Mouse (Mus musculus): ENCODE measurements around the gene Cers3.

DNA sequence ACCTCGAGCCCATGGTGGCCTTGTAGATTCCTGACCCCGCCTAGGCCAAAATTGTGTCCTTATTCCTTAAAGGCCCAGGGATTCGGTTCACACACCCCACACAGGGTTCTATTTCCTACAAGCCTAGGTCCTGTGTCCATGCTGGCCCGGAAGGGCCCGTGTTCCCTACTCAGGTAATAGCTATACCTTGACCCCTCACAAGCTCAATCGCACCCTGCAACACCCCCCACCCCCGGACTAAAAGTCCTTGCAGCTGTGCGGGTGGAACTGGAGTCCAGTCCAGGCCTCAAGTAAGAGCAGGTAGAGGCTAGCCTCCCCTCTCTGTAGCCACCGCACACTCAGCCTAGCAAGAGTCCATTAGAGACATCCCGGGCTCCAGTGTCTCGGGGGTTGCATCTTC lies 9.4 kb upstream of the Cers3 start:
- TF ChIP-seq CTCF (IDR thresholded peaks at IDR 0.05) (no peak), EP300 (IDR thresholded peaks at IDR 0.05; ENCODE audit: insufficient read depth, low read depth, low read length) (no peak)

Data from heart, adult 2 months (tissue).